ENCODE assay signal across 9 mouse cellular contexts in genomic region chr2:147182709-147183260, GRCm38 (mm10). TPM values are rescaled to one million over a fixed set of nuclear protein-coding genes. Genes with fewer than 3 reads are reported as not detected.
DNase-seq lines count a peak whose midpoint lies in the region; ATAC-seq and TF ChIP-seq lines count a peak whose summit lies in the region.
"Had no signal": no experiment of that assay in that cellular context is flagged by ENCODE, and none has a peak within 500 bp of the region (broad histone marks: within the 10 kb centered on the region; RNA-seq: fewer than 3 reads in every experiment).

No protein-coding gene starts in this region.

- H3K36me3 ChIP-seq in forebrain, embryonic 13.5 days (ENCODE audit: poor library complexity, severe bottlenecking): no peaks in the 10 kb centered on the region
- no peaks in the 10 kb centered on the region for H3K36me3 ChIP-seq in neural tube, embryonic 14.5 days (ENCODE audit: control insufficient read depth, insufficient read depth, low read length)
- H3K36me3 ChIP-seq: embryonic facial prominence, embryonic 15.5 days had no signal

- peaks cover 96% of the 10 kb centered on the region for H3K27me3 ChIP-seq in forebrain, embryonic 13.5 days
- peaks cover 72% of the 10 kb centered on the region for H3K27me3 ChIP-seq in neural tube, embryonic 14.5 days (ENCODE audit: control insufficient read depth, insufficient read depth, low read length)

- H3K27ac ChIP-seq in left cerebral cortex, adult 2 months: 0 out of 2 replicates have a peak overlapping the region, but pooled peaks have one; percentile 13
- no peak overlapping the region for H3K27ac ChIP-seq in forebrain, embryonic 13.5 days
- no peak overlapping the region for H3K27ac ChIP-seq in neural tube, embryonic 14.5 days (ENCODE audit: low read depth, low read length)
- H3K27ac ChIP-seq: embryonic facial prominence, embryonic 15.5 days had no signal

- TF ChIP-seq CTCF in left cerebral cortex, adult 2 months (IDR thresholded peaks at IDR 0.05): no peak

- peak overlapping the region; percentile 18; the same call in 1 of the 2 replicates for H3K4me2 ChIP-seq in forebrain, embryonic 13.5 days
- peak overlapping the region; percentile 6; the same call in 1 of the 2 replicates for H3K4me2 ChIP-seq in neural tube, embryonic 14.5 days (ENCODE audit: low read depth, low read length)
- H3K4me2 ChIP-seq: embryonic facial prominence, embryonic 15.5 days had no signal

- WGBS in forebrain, embryonic 13.5 days: 4% methylated on average over 25 of the region's 25 CpGs
- 5% methylated on average over 25 of the region's 25 CpGs for WGBS in neural tube, embryonic 14.5 days

- no peak for DNase-seq in left cerebral cortex, adult 2 months (ENCODE audit: extremely low spot score in 1 of 2, low spot score in 2 of 2)
- no peak for DNase-seq in left cerebral cortex, adult 8-10 months (ENCODE audit: low spot score in 2 of 2)
- peak; percentile 63 to 74 for DNase-seq in kidney, postnatal 36 days
- no peak for DNase-seq in lung, postnatal 25 days (ENCODE audit: low spot score)
- DNase-seq in cerebellum, postnatal 4 days (ENCODE audit: low spot score in 2 of 2): no peak
- DNase-seq: layer of hippocampus, adult 9-11 months had no signal

- no peak for ATAC-seq in forebrain, embryonic 13.5 days
- ATAC-seq in neural tube, embryonic 14.5 days (ENCODE audit: low read depth): no peak

- no peaks in the 10 kb centered on the region for H3K9me3 ChIP-seq in forebrain, embryonic 13.5 days (replicated peaks)
- H3K9me3 ChIP-seq in neural tube, embryonic 14.5 days (ENCODE audit: control insufficient read depth, low read length): no peaks in the 10 kb centered on the region
- H3K9me3 ChIP-seq: embryonic facial prominence, embryonic 15.5 days had no signal

- peak overlapping the region; percentile 30; the same call in 1 of the 2 replicates for H3K9ac ChIP-seq in forebrain, embryonic 13.5 days
- no peak overlapping the region for H3K9ac ChIP-seq in neural tube, embryonic 14.5 days (replicated peaks; ENCODE audit: low read depth, low read length)
- H3K9ac ChIP-seq: embryonic facial prominence, embryonic 15.5 days had no signal

- peaks cover 42% of the 10 kb centered on the region for H3K4me1 ChIP-seq in forebrain, embryonic 13.5 days
- no peaks in the 10 kb centered on the region; the same call in 1 of the 2 replicates for H3K4me1 ChIP-seq in neural tube, embryonic 14.5 days (ENCODE audit: control insufficient read depth, insufficient read depth, low read length)

- intact Hi-C loops in left cerebral cortex, adult 2 months (cut with DNase I): no loop called here

- no peak overlapping the region; the same call in 1 of the 2 replicates for H3K4me3 ChIP-seq in left cerebral cortex, adult 2 months
- peak overlapping the region; percentile 4; the same call in 1 of the 2 replicates for H3K4me3 ChIP-seq in forebrain, embryonic 13.5 days
- peak overlapping the region; percentile 3; the same call in 1 of the 2 replicates for H3K4me3 ChIP-seq in neural tube, embryonic 14.5 days (ENCODE audit: low read depth, low read length)

RNA-seq across cellular contexts. Expression of gene Nkx2-2, which starts 11.3 kb away (rescaled TPM):
- total RNA-seq in left cerebral cortex, adult 2 months (2021): 1 to 10 TPM; 4.1 to 4.5 TPM
- 1 to 10 TPM; 5.6 to 7.0 (median 6.3) TPM for total RNA-seq in left cerebral cortex, adult 8-10 months (2022)
- 3.1 and 3.2 TPM in 2 replicates for polyA plus RNA-seq in forebrain, embryonic 13.5 days (2015; fragmentation: Nextera tagmentation; extraction: Ambion mirVana)
- polyA plus RNA-seq in neural tube, embryonic 14.5 days (2014; fragmentation: Nextera tagmentation; extraction: Ambion mirVana): 6.5 and 8.4 TPM in 2 replicates
- polyA plus RNA-seq: embryonic facial prominence, embryonic 15.5 days had no signal

Comparison
In these comparisons a context has a peak if more than half of its experiments do, and no peak if none do; other contexts are left out.
1. DNase-seq: peak in kidney, postnatal 36 days (2 of 2); none in left cerebral cortex, adult 2 months (0 of 2), left cerebral cortex, adult 8-10 months (0 of 2), lung, postnatal 25 days (single experiment) and cerebellum, postnatal 4 days (0 of 2).